Mouse (Mus musculus) yolk sac, embryonic 10.5 days (tissue): ENCODE results near the gene Wdfy4.

Source experiments
- DNase-seq: peaks from one replicate; pipeline ENCODE4 v3.0.0-alpha.2; 2017; ENCODE audit warnings: low spot score

Wdfy4 gene

DNA sequence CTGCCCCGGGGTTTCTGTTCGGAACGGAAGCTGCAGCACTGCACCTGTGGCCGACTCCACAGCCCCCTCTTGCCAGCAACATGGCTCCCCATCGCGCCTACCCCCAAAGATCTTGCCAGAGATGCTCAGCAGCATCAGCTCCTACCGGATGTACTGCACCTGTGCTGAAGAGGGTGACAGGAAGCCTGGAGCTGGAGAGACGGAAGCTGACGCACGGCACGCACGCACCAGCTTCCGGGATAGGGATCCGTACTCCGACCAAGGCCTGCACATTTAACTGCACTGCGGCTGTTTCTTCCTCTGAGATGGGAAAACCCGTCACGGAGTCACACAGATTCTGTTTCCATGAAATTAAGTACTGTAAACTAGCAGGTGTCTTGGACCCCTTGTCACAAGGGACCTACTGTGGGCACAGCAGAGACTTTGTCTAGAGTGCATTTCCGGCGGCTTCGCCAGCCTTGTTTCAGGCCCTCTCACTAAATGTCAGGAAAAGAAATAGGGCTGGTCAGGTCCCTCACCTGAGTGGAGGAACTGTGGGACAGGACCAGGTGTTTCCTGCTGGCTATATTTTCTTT lies 4.6 kb upstream of the Wdfy4 start:
- DNase-seq = no peak

DNA sequence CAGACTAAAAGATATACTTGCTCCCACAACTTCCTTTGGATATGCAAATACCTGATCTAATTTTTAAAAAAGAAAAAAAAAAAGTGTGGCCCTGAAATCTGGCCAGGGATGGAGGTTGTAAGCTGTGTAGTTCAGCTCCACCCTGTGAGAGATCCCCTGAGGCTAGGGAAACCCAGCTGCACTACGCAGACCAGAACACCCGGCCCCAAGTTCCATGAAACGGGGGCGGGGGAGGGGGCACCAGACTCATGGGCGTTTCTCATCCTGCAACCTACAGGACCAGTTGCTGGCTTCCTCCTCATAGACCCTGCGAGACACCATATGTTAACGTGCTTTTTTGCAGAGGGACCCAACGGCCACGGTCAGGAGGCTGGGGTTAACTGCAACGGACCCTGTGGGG lies 3.9 kb upstream of the Wdfy4 start:
- DNase-seq = no peak

DNA sequence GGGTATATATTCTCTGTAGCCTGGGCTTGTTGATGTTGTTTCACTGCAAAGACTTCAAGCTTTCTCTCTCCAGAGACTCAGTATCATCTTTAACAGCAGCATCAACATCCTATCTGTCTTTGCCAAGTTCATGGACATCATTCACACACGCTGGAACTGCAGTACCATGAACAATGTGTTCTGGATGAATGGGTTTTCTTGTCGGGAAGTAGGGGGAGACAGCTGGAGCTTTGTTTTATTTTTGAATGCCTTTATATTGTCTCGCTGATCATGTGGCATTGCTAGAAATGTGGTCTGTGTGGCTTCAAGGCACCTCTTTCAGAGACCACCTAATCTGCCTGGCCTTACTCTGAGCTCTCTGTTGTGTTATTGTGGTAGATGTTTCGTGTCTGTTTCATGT lies 1.9 kb upstream of the Wdfy4 start:
- DNase-seq = no peak

DNA sequence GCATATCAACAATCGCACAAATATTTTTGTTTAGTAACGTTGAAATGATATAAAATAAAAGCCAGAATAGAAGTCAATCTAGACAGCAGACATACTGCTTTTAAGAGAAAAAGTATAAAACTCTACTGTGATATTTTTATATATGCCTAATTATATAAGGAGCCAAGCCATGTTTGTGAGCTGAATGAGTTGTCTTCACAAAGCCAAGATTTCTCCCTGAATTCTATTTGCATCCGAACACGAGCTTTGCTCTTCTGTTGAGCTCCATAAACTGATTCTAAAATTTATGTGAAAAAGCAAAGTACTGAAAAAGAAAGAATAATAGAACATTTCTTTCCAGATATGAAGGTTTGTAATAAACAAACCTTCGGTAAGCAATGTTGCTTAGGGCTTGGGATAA lies 5.2 kb downstream of the Wdfy4 start:
- DNase-seq = no peak

- no peak for DNase-seq
Observed at GRCm38 (mm10) chr14:33175059-33175821, 10.1 kb downstream of the Wdfy4 start.

DNA sequence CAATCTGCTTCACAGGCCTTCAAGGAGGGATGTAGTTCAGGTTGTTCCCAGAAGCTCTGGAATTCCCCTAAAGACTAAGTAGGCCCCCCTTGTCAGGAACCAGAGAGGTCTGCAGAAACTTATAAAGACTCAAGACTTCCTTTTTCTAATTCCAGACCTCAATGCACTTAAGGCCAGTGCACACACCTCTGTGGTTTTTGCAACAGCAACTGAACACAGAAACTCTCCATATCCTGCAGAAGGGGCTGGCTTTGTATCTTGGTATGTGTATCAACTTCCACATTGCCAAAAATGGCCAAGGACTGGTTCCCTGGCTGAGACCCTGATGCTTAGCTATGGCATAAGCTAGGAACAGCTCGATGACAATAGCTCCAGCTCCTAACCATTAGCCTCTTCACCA lies 13.4 kb downstream of the Wdfy4 start:
- no peak for DNase-seq

GRCm38 (mm10) chr14:33168750-33169149 lies 16.6 kb downstream of the Wdfy4 start:
- DNase-seq = no peak

- no peak for DNase-seq
Observed at GRCm38 (mm10) chr14:33162238-33162637, 23.1 kb downstream of the Wdfy4 start.

DNA sequence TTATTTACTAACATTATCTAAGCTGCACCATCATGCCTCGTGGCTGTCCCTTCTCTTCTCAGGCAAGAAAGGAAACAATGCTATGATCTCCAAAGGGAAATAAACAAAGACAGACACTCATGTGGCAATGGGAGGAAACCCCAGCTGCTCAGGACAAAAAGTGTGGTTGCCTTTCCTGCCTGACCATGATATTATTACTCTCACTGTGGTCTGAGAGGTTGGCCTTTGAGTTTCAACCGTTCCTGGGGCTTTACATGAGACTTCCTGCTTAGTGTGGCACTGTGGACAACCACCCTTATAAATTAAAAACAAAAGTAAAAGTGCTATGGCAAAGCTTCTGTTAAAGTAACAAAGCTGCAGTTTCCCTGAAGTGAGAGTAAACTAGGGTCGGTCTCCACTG lies 27.0 kb downstream of the Wdfy4 start:
- no peak for DNase-seq

DNA sequence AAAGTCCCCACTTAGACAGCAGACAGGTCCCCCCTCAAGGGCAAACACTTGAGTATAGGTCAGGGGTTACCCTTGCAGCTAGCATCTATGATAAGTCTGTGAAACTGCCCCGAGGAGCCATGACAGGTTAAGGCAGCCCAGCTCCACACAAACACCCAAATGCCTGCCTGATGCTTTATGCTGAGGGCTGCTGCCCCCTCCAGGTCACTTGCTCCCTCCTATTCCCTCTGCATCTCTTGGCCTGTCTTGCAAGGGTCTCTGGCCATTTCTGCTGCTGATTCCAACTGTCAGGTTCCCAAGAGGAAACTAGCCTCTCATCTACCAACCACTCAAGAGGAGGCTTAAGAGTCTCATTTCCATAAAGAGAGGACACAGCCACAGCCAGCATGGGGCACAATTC lies 32.4 kb downstream of the Wdfy4 start:
- no peak for DNase-seq

DNA sequence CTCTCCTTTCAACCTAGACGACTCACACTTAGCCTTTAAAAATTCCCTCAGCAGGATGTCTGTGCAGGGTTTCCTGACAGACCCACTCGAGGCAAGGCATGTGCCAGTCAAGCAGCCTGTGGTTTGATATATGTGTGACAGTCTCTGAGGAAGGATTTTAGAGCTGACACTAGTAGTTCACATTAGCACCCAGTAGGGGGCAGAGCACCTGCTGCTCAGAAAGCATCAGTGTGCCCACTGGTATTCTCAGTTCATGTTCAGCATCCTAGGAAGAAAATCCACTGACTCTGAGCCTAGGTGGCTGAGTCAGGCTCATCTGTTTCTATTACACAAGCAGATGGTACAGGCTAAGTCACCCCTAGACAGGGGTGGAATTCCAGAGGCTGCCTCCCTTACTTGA lies 39.0 kb downstream of the Wdfy4 start:
- no peak for DNase-seq

GRCm38 (mm10) chr14:33136843-33137242 lies 48.5 kb downstream of the Wdfy4 start:
- DNase-seq = no peak

DNA sequence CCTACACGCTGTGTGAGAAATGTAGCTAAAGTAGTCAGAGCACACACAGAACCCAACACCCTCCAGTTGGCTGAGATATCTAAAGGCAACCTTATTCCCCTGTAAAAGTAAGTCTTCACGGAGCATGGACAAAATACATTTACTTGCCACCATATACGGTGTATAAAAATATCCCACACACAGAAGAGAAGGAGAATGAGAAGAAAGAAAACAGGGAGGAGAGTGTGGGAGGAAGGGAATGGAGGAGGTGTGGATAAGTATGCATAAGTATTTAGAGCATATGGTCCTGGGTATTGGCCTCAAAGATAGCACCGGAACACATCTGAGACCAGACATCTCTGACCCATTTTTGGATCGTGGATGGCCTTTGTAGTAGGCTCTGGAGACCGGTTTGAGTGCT lies 50.1 kb downstream of the Wdfy4 start:
- no peak for DNase-seq

GRCm38 (mm10) chr14:33131044-33131758 lies 54.1 kb downstream of the Wdfy4 start:
- no peak for DNase-seq

GRCm38 (mm10) chr14:33116590-33116989 lies 68.7 kb downstream of the Wdfy4 start:
- no peak for DNase-seq

GRCm38 (mm10) chr14:33104809-33105208 lies 80.5 kb downstream of the Wdfy4 start:
- DNase-seq = no peak

DNA sequence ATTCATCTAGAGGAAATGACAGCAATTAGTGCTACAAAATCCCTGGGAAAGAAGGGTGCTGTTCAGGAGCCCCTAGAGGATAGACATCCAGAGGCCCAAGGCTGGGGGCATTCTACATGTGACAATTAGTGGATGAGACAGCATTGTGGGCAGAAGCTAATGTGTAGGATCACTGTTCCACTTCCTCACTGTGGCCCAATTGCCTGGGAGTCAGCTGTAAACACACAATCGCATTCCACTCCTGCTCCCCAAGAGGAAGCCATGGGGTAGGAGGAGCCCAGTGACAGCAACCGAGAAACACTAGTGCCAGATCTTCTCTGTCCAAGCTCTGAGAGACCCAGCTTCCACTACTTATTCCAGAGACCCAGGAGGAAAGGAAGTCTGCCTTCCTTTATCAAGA lies 83.7 kb downstream of the Wdfy4 start:
- no peak for DNase-seq

DNA sequence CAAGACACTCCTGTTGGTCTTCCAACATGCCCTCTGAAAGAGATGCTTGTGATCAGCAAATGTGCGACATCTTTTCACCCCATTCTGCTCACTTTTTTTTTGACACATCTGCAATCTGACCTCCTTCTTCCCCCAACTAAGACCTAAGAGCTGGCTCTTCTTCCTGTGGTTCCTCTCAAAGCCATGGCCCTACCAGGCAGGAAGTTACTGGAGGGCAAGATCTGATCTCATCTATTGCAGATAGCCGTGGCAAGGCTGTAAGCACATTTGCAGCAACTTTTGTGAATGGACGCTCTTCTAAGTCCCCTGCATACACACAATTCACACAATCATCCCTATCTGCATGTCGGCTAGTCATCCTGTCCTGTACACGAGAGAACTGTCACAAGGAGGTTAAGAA lies 85.4 kb downstream of the Wdfy4 start:
- no peak for DNase-seq

DNA sequence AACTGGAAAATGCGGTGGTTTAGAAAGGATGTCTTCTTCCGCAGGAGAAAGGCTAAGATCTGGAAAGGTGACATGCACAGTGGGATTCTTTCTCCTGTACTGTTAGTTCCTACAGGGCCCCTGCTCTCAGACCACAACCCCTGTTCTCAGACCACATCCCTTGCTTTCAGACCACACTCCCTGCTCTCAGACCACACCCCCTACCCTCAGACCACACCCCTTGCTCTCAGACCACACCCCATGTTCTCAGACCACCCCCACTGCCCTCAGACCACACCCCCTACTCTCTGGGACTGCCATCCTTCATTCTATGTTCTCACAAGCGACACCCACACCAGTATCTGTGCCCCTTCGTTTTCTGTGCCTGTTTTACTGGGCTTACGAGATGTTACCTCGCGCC lies 86.2 kb downstream of the Wdfy4 start:
- no peak for DNase-seq

DNA sequence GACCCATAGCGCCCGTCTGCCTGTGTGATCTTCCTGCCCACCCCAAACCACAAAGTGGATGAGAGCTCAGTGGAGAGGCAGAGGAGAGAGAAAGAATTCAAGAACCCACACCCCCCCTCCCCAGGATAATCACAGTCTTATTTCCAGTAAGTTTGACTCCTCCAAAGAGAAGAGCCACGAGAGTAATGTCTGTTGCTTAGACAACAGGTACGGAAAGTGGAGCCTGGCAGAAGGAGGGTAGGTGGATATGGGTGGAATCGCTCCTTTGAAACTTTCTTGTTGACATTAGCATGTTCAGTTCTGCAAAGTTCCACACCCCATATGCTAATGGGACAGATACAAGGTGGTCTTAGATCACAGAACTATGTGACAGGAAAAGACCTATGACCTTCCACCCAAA lies 88.8 kb downstream of the Wdfy4 start:
- no peak for DNase-seq

DNA sequence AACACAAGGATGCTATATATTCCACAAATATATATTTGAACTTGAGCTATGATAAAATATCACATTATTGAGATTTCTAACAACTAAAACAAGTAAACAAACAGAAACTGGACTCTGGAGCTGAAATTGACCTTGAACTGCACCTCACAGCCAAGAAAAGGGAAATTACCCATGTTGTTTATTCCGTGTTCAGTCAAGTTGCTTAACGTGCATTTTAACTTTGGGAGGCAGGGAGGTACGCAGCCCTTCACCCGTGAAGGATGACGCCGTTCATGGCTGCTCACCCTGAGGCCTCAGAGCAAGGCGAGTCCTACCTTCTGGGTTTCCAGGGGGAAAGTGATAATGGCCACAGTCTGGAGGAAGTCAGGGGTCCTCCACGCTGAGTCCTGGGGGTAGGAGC lies 102.0 kb downstream of the Wdfy4 start:
- DNase-seq = no peak

GRCm38 (mm10) chr14:33082301-33082700 lies 103.0 kb downstream of the Wdfy4 start:
- no peak for DNase-seq

DNA sequence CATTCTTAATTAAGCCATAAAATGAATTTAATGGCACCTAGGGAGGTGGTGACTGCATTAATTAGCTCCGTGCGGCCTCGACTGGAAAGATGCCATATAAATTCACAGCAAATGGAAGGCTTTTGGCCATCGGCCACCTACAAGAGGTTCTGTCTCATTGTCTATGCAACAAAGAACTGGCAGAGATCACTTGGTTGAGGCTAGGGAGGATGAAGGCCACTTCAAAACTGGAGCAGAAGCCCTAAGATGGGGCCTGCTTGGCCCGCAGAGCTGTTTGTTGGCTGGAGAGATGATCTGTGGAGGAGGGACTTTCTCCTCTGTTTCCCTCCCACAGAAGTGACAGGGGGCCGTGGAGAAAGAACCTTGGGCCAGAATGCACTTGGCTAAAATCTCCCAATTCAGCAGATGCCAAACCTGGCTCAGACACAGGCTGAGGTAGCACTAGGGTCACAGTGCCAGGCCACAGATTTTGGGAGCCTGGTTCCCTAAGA lies 103.9 kb downstream of the Wdfy4 start:
- DNase-seq = no peak
